Mouse (Mus musculus) G1E (cell line): ENCODE data around the gene Ifngr2.

ENCODE experiments used
- CTCF ChIP-seq: IDR thresholded peaks from 2 replicates; pipeline ENCODE4 v1.5.1; 2012; ENCODE audit warnings: low read depth, low read length, inconsistent platforms, mixed read lengths
- GATA1 ChIP-seq: IDR thresholded peaks from 2 replicates; pipeline ENCODE4 v1.6.1; 2012; ENCODE audit warnings: borderline replicate concordance, low read length, inconsistent platforms, mixed read lengths
- POLR2AphosphoS5 ChIP-seq: IDR thresholded peaks from 2 replicates; pipeline ENCODE4 v1.6.1; 2012; ENCODE audit warnings: low read depth, low read length, inconsistent platforms; ENCODE audit not compliant: insufficient replicate concordance
- TAL1 ChIP-seq: conservative IDR thresholded peaks from 2 replicates; pipeline ENCODE4 v1.6.1; 2012; ENCODE audit warnings: low read depth, low read length, inconsistent platforms, mixed read lengths

DNA sequence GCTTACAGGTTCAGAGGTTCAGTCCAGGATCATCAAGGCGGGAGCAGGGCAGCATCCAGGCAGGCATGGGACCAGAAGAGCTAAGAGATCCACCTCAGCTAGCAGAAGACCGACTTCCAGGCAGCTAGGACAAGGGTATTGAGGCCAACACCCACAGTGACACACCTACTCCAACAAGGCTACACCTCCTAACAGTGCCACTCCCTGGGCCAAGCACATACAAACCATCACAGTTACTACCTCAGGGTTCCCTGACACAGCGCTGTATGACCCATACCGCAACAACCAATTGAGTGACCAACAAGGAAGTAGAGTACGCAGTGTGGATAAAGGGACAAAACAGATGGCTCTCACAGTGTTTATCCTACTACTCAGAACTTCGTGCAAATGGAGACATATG lies 10.5 kb upstream of the Ifngr2 start:
- TF ChIP-seq CTCF (no peak), GATA1 (no peak), TAL1 (no peak), POLR2AphosphoS5 (no peak)
